Mouse (Mus musculus): Measurements from ENCODE around the gene Tagln2. TPM values are rescaled to one million over a fixed set of nuclear protein-coding genes. Genes with fewer than 3 reads are reported as not detected.

Gene Tagln2
- total RNA-seq, 2 experiments from 2014 or later: 7.9 to 13.1 TPM

DNA sequence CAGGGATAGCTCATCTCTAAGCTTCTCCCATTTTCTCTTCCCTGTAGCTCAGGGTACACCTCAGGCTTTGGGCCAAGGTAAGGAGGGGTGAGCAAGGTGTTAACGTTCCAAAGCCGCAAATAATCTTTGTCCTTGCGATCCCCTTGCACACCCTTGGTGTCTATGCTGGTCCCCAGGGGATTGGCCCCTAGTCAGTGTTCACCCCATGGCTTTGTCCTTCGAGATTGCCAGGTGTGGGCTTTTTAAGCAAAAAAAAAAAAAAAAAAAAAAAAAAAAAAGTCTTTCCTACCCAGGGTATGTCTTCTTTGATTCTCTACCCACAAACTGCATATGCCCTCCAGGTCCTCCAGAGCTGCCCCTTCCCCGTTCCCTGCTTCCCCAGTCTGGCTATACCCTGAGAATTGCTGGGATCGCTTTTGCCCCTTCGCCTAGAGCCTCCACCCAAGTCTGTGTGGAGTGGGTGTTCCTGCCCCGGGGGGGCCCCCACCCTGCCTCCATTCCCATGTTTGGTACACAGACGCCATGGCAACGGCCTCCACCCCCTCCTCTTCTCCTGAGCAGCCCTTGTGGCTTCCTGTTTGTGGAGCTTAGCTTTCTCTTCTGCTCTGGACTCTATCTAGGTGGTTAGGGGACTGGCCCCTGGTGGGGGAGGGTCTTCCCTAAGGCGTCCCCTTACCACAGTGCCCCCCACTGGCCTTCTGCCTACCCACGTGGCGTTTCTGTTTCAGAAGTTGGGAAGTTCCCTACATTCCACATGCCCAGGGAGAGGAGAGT, 1.7 kb downstream of the Tagln2 start:
- DNase-seq (ENCODE audit: low spot score in 2 of 2): peak in 1 of 2 experiments; percentile 39
- TF ChIP-seq CTCF (conservative IDR thresholded peaks at IDR 0.05): no peak
- Histone ChIP-seq H3K27ac (peak overlapping the region; percentile 36; the same call in 1 of the 2 replicates), H3K4me3 (peak overlapping the region; percentile 56)

DNA sequence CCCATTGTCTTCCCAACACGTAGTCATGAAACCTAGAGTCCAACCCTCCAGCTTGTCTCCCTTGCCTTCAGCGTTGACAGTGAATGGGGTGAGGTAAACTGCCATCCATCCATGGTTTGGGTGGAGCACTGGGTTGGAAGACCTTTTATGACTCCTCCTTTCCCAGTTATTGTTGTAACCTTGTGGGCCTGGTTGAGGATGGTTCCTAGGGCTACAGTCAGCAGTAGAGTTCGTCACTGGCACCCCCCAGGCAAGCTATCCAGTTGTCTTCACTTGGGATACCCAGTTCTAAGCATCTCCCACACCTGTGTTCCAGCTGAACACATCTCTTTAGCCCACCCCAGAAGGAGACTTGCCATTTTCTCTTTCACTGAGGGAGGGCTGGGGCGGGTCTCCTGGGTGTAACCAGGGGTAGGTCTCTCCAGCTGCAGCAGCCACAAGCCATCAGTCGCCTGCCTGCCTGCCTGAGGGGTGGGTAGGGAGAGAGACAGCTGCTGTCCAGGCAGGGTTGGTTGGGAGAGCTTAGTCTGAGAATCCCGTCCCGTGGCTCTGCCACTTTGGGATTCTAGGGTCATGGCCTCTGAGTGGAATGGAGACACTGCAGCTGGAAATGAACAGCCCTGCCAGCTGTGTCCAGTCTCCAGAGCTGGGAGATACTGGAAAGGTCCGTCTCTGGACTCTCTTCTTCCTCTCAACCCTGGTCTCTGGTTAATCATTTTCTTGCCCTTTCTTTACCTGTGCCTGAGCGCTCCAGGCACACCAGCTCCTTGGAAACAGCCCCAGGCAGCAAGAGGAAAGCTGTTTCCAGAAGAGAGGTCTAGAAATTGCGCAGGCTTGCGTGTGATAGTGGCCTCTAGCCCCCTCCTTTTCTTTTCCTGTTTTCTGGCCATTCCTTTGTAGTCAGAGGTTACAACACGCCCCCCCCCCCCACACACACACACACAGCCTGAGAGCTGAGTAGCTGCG, 2.6 kb downstream of the Tagln2 start:
- Histone ChIP-seq H3K4me3 (no peak overlapping the region; the same call in 1 of the 2 replicates), H3K27ac (no peak overlapping the region)
- no peak for DNase-seq (ENCODE audit: low spot score in 2 of 2)
- TF ChIP-seq CTCF (conservative IDR thresholded peaks at IDR 0.05): no peak

- Histone ChIP-seq H3K4me3 (no peak overlapping the region; the same call in 1 of the 2 replicates), H3K27ac (peak overlapping the region; percentile 18; the same call in 1 of the 2 replicates)
- no peak for DNase-seq (ENCODE audit: low spot score in 2 of 2)
- no peak for TF ChIP-seq CTCF (conservative IDR thresholded peaks at IDR 0.05)
Observed at GRCm38 (mm10) chr1:172503111-172503997, 3.5 kb downstream of the Tagln2 start.

DNA sequence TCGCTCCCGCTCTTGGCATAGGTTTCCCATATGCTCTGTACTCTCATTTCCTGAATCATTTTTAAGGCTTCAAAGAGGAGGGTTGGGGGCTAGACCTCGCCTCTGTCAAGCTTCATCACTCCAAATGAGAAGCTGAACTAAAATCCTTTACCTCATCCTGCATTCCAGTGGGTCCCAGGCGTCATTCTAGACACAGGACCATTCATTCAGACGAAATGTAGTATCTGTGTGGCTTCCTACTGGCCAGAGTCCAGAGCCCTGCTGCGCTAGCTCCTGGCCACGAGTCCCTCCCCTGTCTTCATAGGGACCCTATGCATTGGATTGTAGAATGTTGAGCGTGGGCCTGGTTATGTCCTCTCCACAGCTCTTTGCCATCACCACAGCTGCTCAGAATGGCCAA, 4.9 kb downstream of the Tagln2 start:
- Histone ChIP-seq H3K4me3 (no peak overlapping the region), H3K27ac (no peak overlapping the region)
- TF ChIP-seq CTCF (conservative IDR thresholded peaks at IDR 0.05): no peak
- no peak for DNase-seq (ENCODE audit: low spot score in 2 of 2)

GRCm38 (mm10) chr1:172507001-172507400, 7.2 kb downstream of the Tagln2 start:
- no peak for TF ChIP-seq CTCF (conservative IDR thresholded peaks at IDR 0.05)
- DNase-seq (ENCODE audit: low spot score in 2 of 2): no peak
- no peak overlapping the region for H3K4me3 ChIP-seq
- H3K27ac ChIP-seq: no peak overlapping the region

DNA sequence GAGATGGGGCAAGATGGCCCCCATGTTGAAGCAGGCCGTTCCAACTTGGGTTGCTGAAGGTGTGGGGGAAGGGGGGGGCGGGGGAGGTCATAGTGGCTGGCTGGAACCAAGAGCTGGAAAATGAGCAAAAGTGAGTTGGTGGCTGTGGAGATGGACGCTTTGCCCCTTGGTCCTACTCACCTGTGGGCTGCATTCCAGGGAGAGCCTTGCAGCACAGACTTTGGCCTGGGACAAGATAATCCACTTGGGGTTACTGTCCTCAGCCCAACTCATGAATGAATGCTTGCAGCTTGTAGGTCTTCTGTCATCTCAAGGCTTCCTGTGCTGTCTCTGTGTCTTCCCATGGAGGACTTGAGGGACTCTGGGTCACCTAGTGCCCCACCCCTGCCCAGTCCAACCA, 7.9 kb downstream of the Tagln2 start:
- DNase-seq (ENCODE audit: low spot score in 2 of 2): no peak
- Histone ChIP-seq H3K27ac (no peak overlapping the region), H3K4me3 (no peak overlapping the region)
- TF ChIP-seq CTCF (conservative IDR thresholded peaks at IDR 0.05): no peak

- Histone ChIP-seq H3K27ac (no peak overlapping the region), H3K4me3 (no peak overlapping the region)
- DNase-seq (ENCODE audit: low spot score in 2 of 2): no peak
- TF ChIP-seq CTCF (conservative IDR thresholded peaks at IDR 0.05): no peak
Observed at GRCm38 (mm10) chr1:172508172-172508571, 8.3 kb downstream of the Tagln2 start.

DNA sequence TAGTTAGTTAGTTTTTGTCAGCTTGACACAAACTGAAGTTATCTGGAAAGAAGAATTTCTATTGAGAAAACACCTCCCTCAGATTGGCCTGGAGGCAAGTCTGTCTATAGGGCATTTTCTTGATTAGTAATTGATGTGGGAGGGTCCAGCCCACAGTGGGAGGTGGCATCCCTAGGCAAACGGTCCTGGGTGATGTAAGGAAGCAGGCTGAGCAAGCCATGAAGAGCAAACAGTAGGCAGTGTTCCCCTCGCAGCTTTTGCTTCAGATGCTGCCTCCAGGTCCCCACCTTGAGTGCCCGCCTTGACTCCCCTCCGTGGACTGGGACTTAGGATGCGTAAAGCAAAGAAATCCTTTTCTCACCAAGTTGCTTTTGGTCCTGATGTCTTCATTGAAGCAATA, 9.4 kb downstream of the Tagln2 start:
- no peak overlapping the region for H3K4me3 ChIP-seq
- no peak overlapping the region for H3K27ac ChIP-seq
- TF ChIP-seq CTCF (conservative IDR thresholded peaks at IDR 0.05): no peak
- DNase-seq (ENCODE audit: low spot score in 2 of 2): no peak

DNA sequence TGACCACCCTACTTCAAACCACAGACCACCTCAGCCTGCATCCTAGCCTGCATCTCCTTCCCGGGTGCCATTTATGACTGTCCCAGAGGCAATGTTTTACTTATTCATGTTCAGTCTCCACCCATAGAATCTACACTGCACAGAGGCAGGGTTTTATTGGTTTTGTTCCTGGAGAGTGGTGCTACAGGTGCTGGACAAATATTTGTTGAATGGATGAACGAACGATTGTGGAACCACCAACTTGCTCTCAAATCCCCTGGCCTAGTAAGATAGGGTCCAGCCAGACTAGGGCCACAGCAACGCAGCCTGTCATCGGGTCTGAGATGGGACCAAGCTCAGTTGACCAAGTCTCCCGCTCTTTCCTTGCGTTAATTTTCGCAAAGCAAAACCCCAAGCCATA, 10.1 kb downstream of the Tagln2 start:
- DNase-seq (ENCODE audit: low spot score in 2 of 2): no peak
- no peak overlapping the region for H3K4me3 ChIP-seq
- no peak overlapping the region for H3K27ac ChIP-seq
- TF ChIP-seq CTCF (conservative IDR thresholded peaks at IDR 0.05): no peak

GRCm38 (mm10) chr1:172510421-172510972, 10.7 kb downstream of the Tagln2 start:
- no peak overlapping the region for H3K27ac ChIP-seq
- H3K4me3 ChIP-seq: no peak overlapping the region
- no peak for TF ChIP-seq CTCF (conservative IDR thresholded peaks at IDR 0.05)
- DNase-seq (ENCODE audit: low spot score in 2 of 2): no peak

- DNase-seq (ENCODE audit: low spot score in 2 of 2): no peak
- Histone ChIP-seq H3K4me3 (peak overlapping the region; percentile 2; the same call in 1 of the 2 replicates), H3K27ac (peak overlapping the region; percentile 70)
- TF ChIP-seq CTCF (conservative IDR thresholded peaks at IDR 0.05): peak; percentile 56
Observed at GRCm38 (mm10) chr1:172512962-172513361, 13.1 kb downstream of the Tagln2 start.
